Mouse (Mus musculus): Measurements from ENCODE around the gene Cep112. TPM values are rescaled to one million over a fixed set of nuclear protein-coding genes. Genes with fewer than 3 reads are reported as not detected.

The Cep112 gene
- polyA plus RNA-seq, 3 experiments from 2014 or later: 0.62 to 1.8 (median 1.0) TPM

GRCm38 (mm10) chr11:108449811-108450210 is 24.8 kb downstream of the Cep112 start:
- no peak for ATAC-seq

DNA sequence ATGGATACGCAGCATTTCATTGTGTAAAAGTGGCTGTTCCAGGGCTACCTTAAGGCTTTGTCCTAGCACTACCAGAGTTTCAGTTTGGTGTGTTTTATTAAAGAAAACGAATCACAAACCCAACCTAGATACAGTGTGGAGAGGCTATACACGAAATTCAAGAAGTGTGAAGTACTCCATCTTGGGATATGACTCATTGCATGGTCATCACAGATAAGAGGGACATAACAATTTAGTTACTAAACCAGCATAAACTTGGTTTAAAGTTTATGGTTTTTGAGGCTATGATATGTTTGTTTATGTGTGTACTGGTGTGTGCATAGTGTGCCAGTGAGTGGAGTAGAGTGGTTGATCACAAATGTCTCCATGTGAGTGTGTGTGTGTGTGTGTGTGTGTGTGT is 34.6 kb downstream of the Cep112 start:
- ATAC-seq: no peak

DNA sequence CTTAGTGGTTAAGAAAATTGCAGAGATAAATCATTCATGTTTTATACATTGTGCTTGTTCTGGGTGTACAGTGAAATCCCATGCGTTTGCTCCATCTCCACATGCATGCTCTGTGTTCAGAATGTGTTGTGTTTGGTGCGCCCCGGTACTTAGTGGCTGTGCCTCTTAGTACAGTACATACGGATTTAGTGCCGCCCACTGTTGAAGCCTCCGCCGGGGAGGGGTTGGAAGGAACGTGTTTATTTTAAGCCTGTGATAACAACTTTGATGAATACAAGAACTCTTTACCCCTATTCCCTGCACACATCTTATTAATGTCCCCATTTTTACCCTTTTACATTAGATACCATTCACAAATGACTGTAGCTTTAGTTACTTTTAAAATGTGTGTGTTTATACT is 39.1 kb downstream of the Cep112 start:
- no peak for ATAC-seq

- no peak for ATAC-seq
These were observed 39.8 kb downstream of the Cep112 start for GRCm38 (mm10) chr11:108464715-108465301.

GRCm38 (mm10) chr11:108475738-108476137 is 50.7 kb downstream of the Cep112 start:
- ATAC-seq: no peak

- ATAC-seq: no peak
These were observed 51.2 kb downstream of the Cep112 start for GRCm38 (mm10) chr11:108476226-108476625.

DNA sequence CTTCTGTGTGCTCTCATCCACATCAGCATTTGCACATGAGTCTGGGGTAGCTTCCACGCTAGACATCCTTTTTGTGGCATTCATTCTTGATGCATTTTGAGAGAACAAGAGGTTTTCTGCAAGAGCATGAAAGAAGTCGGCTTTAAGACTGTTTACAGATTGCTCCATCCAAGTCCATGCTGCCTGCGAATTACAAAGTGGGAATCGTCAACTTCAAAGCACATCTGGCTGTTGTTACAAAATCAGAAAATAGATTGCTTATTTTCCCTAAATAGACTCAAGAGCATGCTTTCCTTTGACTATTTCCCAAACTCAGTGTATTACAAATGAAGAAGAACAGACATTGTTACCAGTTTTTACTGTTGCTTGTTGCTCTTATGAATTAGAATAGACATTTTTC is 59.0 kb downstream of the Cep112 start:
- no peak for ATAC-seq

DNA sequence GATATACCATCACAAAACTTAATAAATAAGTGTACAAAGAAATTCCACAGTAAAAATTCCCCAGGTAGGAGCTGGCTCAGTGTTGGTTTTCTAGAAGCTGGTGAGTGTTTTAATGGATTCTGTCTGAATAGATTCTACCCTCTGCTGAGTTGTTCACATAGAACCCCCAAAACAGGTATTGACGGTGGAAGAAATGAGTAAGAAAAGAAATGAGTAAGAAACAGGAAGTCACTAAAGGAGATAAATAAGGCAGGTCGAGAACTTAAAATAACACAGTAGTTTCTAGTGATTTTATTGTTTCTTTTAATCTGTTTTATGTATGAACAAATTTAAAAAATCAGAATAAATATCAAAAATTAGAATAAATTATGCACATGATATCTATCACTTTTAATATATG is 63.3 kb downstream of the Cep112 start:
- no peak for ATAC-seq

DNA sequence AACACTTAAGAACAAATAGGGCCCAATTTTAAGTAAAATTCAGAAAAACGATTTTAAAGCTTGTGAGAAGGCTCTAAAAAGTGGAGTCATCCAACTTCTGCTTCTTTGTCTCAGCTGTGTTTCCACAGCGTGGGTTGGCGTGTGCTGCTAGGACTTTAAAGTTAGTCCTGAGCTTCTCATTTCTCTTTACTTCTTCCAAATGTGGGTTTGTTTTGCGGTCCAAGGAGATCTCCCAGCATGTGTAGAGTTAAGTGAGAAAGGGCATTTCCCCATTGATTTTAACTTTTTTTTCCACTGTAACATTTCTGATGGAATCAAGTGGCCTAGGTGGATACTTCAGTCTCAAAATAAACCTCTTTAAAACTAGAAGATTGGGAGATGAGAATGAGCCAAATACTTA is 64.9 kb downstream of the Cep112 start:
- no peak for ATAC-seq

DNA sequence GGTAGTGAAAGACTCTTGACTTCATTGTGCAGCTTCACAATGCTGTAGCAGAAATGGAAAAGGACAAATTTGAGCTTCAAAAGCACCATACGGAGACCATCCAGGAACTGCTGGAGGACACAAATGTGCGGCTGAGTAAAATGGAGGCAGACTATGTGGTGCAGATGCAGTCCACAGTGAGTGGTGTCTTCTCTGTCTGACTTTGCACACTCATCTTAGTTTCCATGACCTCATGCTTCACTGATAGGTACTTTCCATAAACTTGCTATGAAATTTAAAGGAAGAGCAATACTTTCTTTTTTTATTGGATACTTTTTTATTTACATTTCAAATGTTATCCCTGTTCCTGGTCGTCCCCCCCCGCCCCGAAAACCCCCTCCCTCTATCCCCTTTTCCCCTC is 83.2 kb downstream of the Cep112 start:
- no peak for ATAC-seq

GRCm38 (mm10) chr11:108527725-108528363 is 102.9 kb downstream of the Cep112 start:
- no peak for ATAC-seq

GRCm38 (mm10) chr11:108532901-108533300 is 107.9 kb downstream of the Cep112 start:
- ATAC-seq: no peak

DNA sequence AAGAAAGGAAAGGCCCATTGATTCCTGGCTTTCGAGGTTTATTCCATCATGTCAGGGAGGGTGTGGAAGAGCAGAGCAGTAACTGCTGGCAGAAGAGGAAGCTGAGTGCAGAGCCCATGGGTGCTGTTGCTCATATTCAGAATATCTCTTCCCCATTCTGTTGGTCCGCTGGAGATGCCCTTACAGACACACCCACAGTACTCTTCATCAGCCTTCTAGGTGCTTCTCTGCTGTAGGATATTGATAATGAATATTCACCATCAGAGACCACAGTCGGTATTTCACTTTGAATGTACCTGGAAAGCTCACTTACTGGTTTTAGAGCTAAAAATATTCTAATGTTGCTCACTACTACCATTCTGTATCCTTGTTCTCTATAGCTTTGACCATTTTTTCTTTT is 109.0 kb downstream of the Cep112 start:
- ATAC-seq: no peak

DNA sequence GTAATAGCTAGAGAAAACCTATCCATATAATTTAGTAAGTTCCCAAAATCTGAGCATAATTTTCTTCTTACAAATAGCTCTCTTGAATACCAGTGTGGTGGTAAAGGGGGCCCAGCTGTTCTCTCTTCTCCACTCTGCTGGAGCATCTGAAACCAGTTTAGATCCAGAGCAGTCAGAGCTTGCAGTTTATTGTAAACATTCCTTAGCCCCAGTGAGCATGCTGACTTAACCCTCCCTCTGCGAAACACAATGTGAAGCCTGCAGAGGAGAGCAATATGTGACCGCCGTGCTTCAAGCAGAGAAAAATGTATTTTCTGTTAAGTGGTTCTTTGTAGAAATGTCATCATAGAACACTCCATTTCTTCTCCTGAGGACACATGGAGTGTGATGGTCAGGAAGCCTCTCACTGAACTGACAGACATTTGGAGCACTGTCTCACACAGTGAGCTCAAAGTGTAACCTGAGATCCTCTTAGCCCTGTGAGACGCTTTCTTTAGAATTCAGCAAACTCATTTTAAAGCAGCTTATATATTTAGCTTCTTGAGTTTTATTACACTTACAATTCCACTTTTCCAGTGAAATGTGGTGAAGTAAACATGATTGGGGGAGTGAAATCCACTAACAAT is 128.1 kb downstream of the Cep112 start:
- no peak for ATAC-seq

DNA sequence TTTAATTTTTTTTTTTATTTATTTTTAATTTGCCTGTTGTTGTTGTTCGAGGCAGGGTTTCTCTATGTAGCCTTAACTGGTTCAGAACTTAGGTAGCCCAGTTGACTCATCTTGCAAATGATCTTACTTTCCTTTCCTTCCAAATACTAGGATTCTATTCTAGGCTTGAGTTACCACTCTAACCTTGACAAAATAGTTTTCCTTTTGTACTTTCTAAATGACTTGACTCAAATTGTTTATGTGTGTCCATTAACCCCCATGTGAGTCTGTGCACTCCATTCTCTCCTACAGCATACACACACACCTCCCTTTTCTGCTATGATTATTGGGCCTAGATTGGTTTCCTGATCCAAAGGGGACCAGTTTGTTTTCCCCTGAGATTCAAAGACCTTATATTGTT is 128.9 kb downstream of the Cep112 start:
- no peak for ATAC-seq

GRCm38 (mm10) chr11:108558544-108558943 is 133.6 kb downstream of the Cep112 start:
- no peak for ATAC-seq

DNA sequence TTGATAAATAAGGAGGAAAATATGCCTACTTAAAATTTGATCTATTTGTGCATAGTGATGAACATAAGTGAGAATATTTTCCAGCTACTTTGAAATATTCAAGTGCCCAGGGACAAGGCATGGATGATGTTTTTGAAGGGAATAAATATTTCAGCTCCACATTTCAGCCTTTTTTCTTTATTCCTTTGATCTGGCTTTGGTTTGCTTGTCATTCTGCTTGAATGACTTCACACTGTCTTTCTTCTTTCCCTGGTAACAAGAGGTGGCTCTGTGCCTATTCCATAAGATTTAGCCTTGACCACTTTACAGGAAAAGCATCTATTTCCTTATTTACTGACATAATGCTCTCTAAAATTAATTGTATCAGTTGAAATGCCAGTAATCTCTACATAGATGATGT is 134.5 kb downstream of the Cep112 start:
- ATAC-seq: no peak

- no peak for ATAC-seq
These were observed 137.1 kb downstream of the Cep112 start for GRCm38 (mm10) chr11:108562076-108562475.

DNA sequence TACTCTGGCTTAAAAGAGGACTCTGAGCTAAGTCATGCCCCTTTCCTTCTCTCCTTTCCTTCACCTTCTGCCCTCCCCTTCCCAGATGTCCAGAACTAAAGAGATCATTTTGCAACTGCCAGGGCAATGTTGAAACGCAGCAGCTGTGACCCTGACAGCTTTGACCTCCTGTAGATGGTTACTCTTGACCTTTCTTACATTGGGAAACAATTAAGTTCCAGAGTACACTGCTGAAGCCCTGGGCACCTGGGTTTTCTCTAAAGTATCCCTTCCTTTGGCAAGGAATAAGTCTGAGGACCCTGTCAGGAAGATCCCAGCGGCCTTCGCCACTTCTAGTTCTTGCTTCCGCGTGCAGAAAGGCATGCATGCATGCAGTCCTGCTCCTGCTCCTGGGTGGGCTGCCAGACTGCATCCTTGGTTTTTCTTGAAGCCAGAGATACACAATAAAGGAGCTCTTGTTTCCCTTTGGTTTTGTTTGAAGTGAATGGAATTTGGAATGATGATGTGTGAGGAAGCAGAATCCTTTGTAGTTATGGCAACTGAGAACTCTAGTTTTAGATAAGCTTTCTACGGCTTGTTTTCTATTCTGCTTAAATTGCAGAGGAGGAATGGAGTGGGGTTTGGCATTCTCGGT is 161.7 kb downstream of the Cep112 start:
- no peak for ATAC-seq

DNA sequence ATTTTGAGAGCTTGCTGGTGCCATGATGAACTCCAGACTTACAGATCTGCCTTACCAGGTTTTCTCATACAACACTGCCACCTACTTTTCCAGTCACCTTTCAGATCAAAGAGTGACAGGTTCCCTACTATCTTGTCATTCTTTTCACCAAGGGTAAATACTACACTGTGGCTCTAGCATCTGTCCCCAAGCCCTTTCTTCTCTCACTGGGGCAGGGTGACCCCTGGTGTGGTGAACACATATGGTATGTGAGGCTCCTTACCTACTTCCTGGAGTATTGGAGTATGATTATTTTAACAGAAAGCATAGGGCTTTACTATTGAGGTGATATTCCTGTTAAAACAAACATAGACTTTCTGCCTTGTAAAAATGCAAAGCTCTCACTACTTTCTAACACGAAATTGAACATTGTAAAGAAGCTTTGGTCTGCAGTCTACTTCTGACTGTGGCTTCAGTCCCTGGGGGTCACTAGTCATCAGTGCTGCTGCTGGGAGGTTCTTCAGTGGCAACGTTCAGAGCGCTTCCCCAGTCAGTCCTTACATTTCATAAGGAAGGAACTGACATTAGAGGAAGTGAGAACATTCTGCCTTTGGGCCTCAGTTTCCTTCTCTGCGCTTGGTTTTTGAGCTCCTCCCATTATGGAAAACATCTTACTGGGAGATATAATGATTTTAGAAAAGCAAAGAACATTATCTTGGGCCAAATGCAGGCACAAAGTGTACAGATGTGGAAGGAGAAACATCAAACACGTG is 168.4 kb downstream of the Cep112 start:
- no peak for ATAC-seq

DNA sequence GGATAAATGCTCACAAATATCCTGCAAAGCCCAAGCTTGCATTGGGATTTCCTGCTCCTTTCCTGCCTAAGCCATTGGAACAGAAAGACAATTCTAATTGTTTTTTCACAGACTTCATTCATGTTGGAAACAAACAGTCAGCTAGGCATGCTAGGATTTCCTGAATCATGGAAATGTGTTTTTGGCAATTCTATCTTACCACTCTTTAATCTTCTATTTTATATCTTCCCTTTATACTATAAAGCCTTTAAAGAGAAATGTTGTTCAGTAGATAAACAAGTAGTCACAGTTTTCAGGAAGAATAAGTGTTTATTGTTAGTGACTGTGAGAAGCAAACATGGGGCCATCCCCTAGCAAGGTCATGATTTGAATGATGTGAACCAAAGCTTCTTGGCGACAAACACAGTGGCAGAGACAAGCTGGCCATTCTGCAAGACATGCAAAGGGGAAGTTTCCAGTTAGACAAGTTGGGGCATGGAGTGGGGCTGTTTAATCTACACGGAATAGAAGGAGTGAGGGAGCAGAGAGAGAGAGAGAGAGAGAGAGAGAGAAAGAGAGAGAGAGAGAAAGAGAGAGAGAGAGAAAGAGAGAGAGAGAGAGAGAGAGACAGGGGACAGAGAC is 169.1 kb downstream of the Cep112 start:
- no peak for ATAC-seq

GRCm38 (mm10) chr11:108605301-108605700 is 180.3 kb downstream of the Cep112 start:
- ATAC-seq: no peak

GRCm38 (mm10) chr11:108606036-108606435 is 181.0 kb downstream of the Cep112 start:
- ATAC-seq: no peak

All from inflammation-experienced regulatory T-cells, adult 6 months (primary cell).